Mouse (Mus musculus): ENCODE data around the gene Nek9. TPM values are rescaled to one million over a fixed set of nuclear protein-coding genes. Genes with fewer than 3 reads are reported as not detected.

Nek9 gene
- polyA plus RNA-seq, 1 experiment from 2014 or later, result 29.1 TPM

DNA sequence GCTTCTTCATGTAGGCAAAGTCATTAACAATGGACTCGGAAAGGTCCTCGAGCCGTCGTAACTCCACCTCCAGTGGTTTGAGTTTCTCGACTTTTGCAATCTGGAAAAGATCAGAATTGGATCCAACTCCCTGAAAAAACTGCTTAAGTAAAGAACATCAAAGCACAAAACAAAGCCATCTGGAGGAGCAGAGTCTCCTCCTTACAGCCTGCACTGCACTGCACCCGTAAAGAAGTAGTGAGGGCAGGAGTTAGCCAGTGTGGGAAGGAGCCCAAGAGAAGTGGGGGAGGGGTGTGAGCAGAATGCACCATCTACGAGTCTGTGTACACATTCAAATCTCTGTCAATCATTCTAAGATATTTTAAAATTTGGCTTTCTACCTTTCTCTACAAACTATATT, 5.1 kb upstream of the Nek9 start:
- Histone ChIP-seq H3K9me3 (no peaks in the 10 kb centered on the region), H3K4me1 (peaks cover 17% of the 10 kb centered on the region), H3K27me3 (no peaks in the 10 kb centered on the region), H3K9ac (no peak overlapping the region), H3K4me2 (replicated peaks) (no peak overlapping the region), H3K27ac (no peak overlapping the region), H3K4me3 (no peak overlapping the region), H3K36me3 (peaks cover 48% of the 10 kb centered on the region)
- ATAC-seq (ENCODE audit: low FRiP score, low read depth), result peak; percentile 76; the same call in 1 of the 2 replicates
- 28% methylated on average over 7 of the region's 7 CpGs for whole genome bisulfite sequencing

DNA sequence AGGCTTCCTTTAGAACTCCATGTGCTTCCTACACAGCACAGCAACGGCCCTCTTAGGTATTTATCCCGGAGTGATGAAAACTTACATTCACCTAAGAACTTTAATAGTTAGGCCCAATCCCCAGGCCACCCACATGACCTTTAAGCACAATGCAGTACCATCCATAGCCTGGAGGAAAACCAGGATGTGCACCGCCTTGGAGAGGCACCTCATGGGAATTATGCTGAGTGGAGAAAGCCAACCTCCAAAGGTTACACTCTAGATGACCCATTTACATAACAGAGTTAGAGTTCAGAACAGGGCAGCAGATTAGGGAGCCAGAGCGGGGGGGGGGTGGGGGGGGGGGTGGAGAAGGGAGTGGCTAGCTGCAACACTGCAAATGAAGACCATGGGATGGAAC, 3.1 kb upstream of the Nek9 start:
- Histone ChIP-seq H3K27me3 (no peaks in the 10 kb centered on the region), H3K4me1 (peaks cover 28% of the 10 kb centered on the region), H3K27ac (no peak overlapping the region), H3K9ac (no peak overlapping the region), H3K9me3 (no peaks in the 10 kb centered on the region), H3K4me2 (replicated peaks) (no peak overlapping the region), H3K36me3 (peaks cover 30% of the 10 kb centered on the region), H3K4me3 (no peak overlapping the region)
- no peak for ATAC-seq (ENCODE audit: low FRiP score, low read depth)
- 82% methylated on average over 4 of the region's 4 CpGs for WGBS

DNA sequence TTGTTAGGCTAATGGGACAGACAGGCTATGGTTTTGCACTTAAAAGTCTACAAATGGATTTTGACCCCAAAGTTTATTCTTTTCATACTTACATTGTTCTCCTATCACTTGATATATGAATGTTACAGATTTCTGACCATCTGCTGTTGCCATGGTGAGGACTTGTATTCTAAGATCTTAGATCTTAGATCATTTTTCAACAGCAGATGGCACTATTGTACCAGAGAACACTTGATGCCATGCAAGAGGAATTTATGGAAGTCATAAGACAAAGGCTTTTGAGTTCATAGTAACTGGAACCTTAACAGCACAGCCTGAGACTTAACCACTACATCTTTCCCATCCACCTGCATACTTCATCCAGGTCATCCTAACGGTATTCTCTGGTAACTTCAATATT, 2.0 kb upstream of the Nek9 start:
- no peak overlapping the region for H3K27ac ChIP-seq
- no peak overlapping the region for H3K4me3 ChIP-seq
- H3K4me2 ChIP-seq (replicated peaks), result no peak overlapping the region
- H3K9me3 ChIP-seq, result no peaks in the 10 kb centered on the region
- H3K4me1 ChIP-seq, result peaks cover 29% of the 10 kb centered on the region
- no peaks in the 10 kb centered on the region for H3K27me3 ChIP-seq
- no peak for ATAC-seq (ENCODE audit: low FRiP score, low read depth)
- H3K36me3 ChIP-seq, result peaks cover 30% of the 10 kb centered on the region
- WGBS, result 46% methylated on average over 1 of the region's 1 CpGs
- no peak overlapping the region for H3K9ac ChIP-seq

DNA sequence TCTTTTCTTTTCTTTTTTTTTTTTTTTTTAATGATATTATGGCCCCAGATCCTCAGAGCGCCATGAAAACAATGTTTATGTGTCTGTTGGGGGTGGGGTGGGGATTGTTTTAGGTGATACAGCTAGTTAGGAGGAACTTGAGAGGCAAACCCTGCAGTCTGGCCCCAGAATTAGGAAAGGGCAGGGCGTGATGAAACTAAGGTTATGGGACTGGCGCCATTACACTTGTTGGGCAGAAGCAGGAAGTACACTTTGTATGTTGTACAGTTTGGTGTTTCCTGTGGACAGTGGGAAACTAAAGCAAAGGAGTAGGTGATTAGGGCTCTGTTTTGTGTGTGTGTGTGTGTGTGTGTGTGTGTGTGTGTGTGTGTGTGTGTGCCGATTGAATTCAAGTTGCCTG, 785 bp upstream of the Nek9 start:
- Histone ChIP-seq H3K4me1 (peaks cover 29% of the 10 kb centered on the region), H3K9me3 (no peaks in the 10 kb centered on the region), H3K27me3 (no peaks in the 10 kb centered on the region), H3K4me3 (peak overlapping the region; percentile 76), H3K36me3 (peaks cover 33% of the 10 kb centered on the region), H3K9ac (no peak overlapping the region), H3K4me2 (replicated peaks) (peak overlapping the region; percentile 70), H3K27ac (no peak overlapping the region)
- WGBS, result 37% methylated on average over 4 of the region's 4 CpGs
- no peak for ATAC-seq (ENCODE audit: low FRiP score, low read depth)

DNA sequence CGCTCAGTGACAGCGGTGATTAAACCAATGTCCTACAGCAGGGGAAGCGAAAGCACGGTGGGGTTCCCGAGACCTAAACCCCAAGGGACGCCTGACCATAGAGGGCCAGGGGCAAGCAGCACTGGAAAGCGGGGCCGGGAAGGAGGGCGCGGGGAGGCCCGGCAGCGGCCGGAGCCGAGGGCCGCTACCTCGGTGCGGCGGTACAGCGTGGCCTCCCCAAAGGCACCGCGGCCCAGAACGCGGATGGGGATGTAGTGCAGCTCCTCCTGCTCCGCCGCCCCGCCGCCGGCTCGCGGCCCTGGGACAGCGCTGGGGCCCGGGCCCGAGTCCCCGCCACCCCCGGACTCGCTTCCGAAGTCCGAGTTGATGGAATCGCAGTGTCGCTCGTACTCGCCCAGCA, 347 bp downstream of the Nek9 start:
- peaks cover 37% of the 10 kb centered on the region for H3K36me3 ChIP-seq
- ATAC-seq (ENCODE audit: low FRiP score, low read depth), result peak; percentile 72
- under 1% methylated on average over 40 of the region's 42 CpGs for WGBS

DNA sequence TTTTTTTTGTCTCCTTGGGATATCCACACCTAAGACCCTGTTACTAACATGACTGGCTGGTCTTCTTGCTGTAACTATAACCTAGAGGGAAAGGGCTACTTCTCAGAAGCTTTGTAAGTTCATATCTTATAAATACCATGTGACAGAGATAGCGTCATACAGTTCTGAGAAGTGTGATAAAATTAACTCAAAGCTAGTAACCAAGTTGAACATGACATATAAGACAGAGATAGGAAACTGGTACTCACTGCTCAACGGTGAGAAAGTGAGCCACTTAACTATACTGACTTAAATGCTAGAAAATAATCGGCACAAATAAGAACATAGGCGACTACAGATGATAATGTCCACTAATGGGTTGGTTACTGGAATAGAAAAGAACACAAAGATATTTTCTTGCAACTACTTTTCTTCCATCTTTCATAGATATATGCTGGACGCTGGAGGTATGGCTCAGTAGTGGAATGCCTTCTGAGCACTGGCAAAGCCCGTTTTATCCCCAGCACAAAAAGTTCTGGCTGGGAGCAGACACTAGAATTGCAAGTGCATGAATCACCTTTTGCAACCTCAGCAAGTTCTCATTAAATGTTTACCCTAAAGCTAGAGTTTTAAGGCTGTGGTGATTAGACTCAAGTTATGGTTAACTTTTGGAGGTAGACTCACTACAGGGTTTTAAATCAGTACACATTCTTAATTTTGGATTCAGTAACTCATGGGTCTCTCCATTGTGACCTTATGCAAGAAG, 1.4 kb downstream of the Nek9 start:
- 85% methylated on average over 6 of the region's 6 CpGs for WGBS
- Histone ChIP-seq H3K27ac (no peak overlapping the region), H3K36me3 (peaks cover 40% of the 10 kb centered on the region), H3K4me1 (peaks cover 21% of the 10 kb centered on the region), H3K4me3 (peak overlapping the region; percentile 76), H3K4me2 (replicated peaks) (peak overlapping the region; percentile 70), H3K9ac (peak overlapping the region; percentile 92), H3K9me3 (no peaks in the 10 kb centered on the region), H3K27me3 (no peaks in the 10 kb centered on the region)
- ATAC-seq (ENCODE audit: low FRiP score, low read depth), result no peak

More for the DNA sequence above, 347 bp downstream of the Nek9 start:
- H3K27me3 ChIP-seq, result no peaks in the 10 kb centered on the region
- H3K27ac ChIP-seq, result peak overlapping the region; percentile 87
- peak overlapping the region; percentile 70 for H3K4me2 ChIP-seq (replicated peaks)
- no peaks in the 10 kb centered on the region for H3K9me3 ChIP-seq
- H3K4me3 ChIP-seq, result peak overlapping the region; percentile 76
- H3K9ac ChIP-seq, result peak overlapping the region; percentile 92
- H3K4me1 ChIP-seq, result peaks cover 21% of the 10 kb centered on the region

GRCm38 (mm10) chr12:85330153-85330552, 9.0 kb downstream of the Nek9 start:
- Histone ChIP-seq H3K9me3 (no peaks in the 10 kb centered on the region), H3K36me3 (peaks cover 86% of the 10 kb centered on the region), H3K4me3 (no peak overlapping the region), H3K4me2 (replicated peaks) (no peak overlapping the region), H3K9ac (no peak overlapping the region), H3K27ac (no peak overlapping the region), H3K27me3 (no peaks in the 10 kb centered on the region), H3K4me1 (no peaks in the 10 kb centered on the region)
- ATAC-seq (ENCODE audit: low FRiP score, low read depth), result no peak
- 87% methylated on average over 7 of the region's 7 CpGs for WGBS

DNA sequence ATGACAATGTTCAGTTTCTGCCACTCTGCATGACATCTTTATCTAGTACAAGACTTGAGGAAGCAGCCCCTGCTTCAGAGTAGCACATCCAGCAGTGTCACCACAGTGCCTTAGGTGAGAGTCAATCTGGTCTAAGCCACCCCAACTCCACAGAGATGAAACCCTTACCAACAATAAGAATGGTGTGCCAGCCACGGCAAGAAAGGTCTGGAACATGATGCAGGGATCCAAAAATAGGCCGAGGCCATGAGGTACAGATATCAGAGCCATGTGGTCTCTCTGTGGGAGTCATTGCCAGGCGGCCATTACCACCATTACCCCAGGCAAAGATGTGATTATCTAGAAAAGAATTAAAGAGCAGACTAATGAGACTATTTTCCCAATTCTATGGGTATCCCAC, 30.5 kb downstream of the Nek9 start:
- Histone ChIP-seq H3K27ac (no peak overlapping the region), H3K4me1 (peaks cover 3% of the 10 kb centered on the region; the same call in 1 of the 2 replicates), H3K36me3 (peaks cover 99% of the 10 kb centered on the region), H3K4me3 (no peak overlapping the region), H3K27me3 (no peaks in the 10 kb centered on the region), H3K9me3 (no peaks in the 10 kb centered on the region), H3K4me2 (replicated peaks) (no peak overlapping the region), H3K9ac (no peak overlapping the region)
- ATAC-seq (ENCODE audit: low FRiP score, low read depth), result no peak
- 57% methylated on average over 3 of the region's 3 CpGs for WGBS

DNA sequence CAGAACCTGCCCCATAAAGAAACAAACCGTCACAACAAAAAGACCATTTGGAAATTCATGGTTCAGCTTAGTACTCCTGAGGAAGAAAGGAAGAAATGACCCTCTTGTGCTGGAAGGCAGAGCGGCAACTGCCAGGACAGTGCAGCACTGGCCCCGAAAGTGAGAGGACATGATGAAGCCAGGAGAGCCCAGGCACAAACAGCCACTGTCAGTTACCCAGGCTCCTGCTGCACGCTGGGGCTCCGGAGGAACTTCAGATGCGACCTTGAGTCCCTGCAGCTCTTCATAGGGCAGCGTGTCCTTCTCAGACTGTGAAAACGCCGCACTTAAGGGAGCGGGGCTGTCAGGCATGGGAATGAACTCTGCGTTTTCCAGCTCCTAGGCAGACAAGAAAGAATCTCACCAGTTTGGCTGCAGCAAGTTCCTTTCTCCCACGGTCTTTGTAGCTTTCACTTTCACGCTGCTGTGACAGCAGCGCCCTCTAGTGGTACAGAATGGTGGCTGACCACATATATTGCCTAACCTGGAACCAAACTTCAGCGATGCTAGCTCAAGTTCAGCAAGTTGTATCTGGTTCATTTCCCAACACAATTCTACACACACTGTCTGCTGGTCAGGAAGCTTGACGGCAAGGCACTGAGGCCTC, 33.8 kb downstream of the Nek9 start:
- H3K27me3 ChIP-seq, result no peaks in the 10 kb centered on the region
- H3K4me2 ChIP-seq (replicated peaks), result no peak overlapping the region
- ATAC-seq (ENCODE audit: low FRiP score, low read depth), result peak; percentile 66; the same call in 1 of the 2 replicates
- H3K9ac ChIP-seq, result peak overlapping the region; percentile 39; the same call in 1 of the 2 replicates
- H3K36me3 ChIP-seq, result peaks cover 97% of the 10 kb centered on the region
- no peak overlapping the region for H3K4me3 ChIP-seq
- H3K27ac ChIP-seq, result no peak overlapping the region; the same call in 1 of the 2 replicates
- peaks cover 3% of the 10 kb centered on the region; the same call in 1 of the 2 replicates for H3K4me1 ChIP-seq
- WGBS, result 47% methylated on average over 16 of the region's 16 CpGs
- H3K9me3 ChIP-seq, result no peaks in the 10 kb centered on the region

GRCm38 (mm10) chr12:85304725-85305124, 34.4 kb downstream of the Nek9 start:
- no peak; the same call in 1 of the 2 replicates for ATAC-seq (ENCODE audit: low FRiP score, low read depth)

GRCm38 (mm10) chr12:85303256-85303655, 35.9 kb downstream of the Nek9 start:
- ATAC-seq (ENCODE audit: low FRiP score, low read depth), result no peak
- Histone ChIP-seq H3K9me3 (no peaks in the 10 kb centered on the region), H3K4me3 (no peak overlapping the region), H3K4me1 (peaks cover 11% of the 10 kb centered on the region), H3K9ac (no peak overlapping the region), H3K4me2 (replicated peaks) (no peak overlapping the region), H3K27me3 (no peaks in the 10 kb centered on the region), H3K27ac (no peak overlapping the region), H3K36me3 (peaks cover 88% of the 10 kb centered on the region)
- 57% methylated on average over 2 of the region's 2 CpGs for WGBS

More at GRCm38 (mm10) chr12:85304725-85305124, 34.4 kb downstream of the Nek9 start:
- H3K9me3 ChIP-seq, result no peaks in the 10 kb centered on the region
- peaks cover 97% of the 10 kb centered on the region for H3K36me3 ChIP-seq
- H3K4me3 ChIP-seq, result no peak overlapping the region
- no peak overlapping the region for H3K4me2 ChIP-seq (replicated peaks)
- H3K4me1 ChIP-seq, result peaks cover 3% of the 10 kb centered on the region; the same call in 1 of the 2 replicates
- H3K27me3 ChIP-seq, result no peaks in the 10 kb centered on the region
- WGBS, result 66% methylated on average over 4 of the region's 4 CpGs
- peak overlapping the region; percentile 39; the same call in 1 of the 2 replicates for H3K9ac ChIP-seq
- H3K27ac ChIP-seq, result no peak overlapping the region

GRCm38 (mm10) chr12:85298835-85299180, 40.4 kb downstream of the Nek9 start:
- H3K4me3 ChIP-seq, result no peak overlapping the region
- H3K4me1 ChIP-seq, result peaks cover 25% of the 10 kb centered on the region
- H3K9ac ChIP-seq, result no peak overlapping the region
- H3K36me3 ChIP-seq, result peaks cover 45% of the 10 kb centered on the region
- ATAC-seq (ENCODE audit: low FRiP score, low read depth), result no peak
- no peak overlapping the region for H3K4me2 ChIP-seq (replicated peaks)
- H3K27ac ChIP-seq, result no peak overlapping the region
- peaks cover 13% of the 10 kb centered on the region for H3K9me3 ChIP-seq
- 55% methylated on average over 1 of the region's 1 CpGs for WGBS
- H3K27me3 ChIP-seq, result no peaks in the 10 kb centered on the region

Data from limb, embryonic 13.5 days (tissue).